Mouse (Mus musculus) heart, adult 2 months (tissue): ENCODE data around the gene Gpatch11.

Experiments used
- CTCF ChIP-seq: fragments of 200-600 bp; IDR thresholded peaks from 2 replicates; pipeline ENCODE4 v1.8.1; 2022; ENCODE audit warnings: antibody characterized with exemption, mild to moderate bottlenecking, moderate library complexity
- EP300 ChIP-seq: fragments of 200-500 bp; IDR thresholded peaks from 2 replicates; pipeline ENCODE4 v1.6.1; 2011; ENCODE audit warnings: low read depth, low read length, control low read depth; ENCODE audit not compliant: insufficient read depth
- POLR2A ChIP-seq: fragments of 200-500 bp; IDR thresholded peaks from 2 replicates; pipeline ENCODE4 v1.6.1; 2011; ENCODE audit warnings: mild to moderate bottlenecking, low read depth, low read length, control low read depth; ENCODE audit not compliant: insufficient read depth

DNA sequence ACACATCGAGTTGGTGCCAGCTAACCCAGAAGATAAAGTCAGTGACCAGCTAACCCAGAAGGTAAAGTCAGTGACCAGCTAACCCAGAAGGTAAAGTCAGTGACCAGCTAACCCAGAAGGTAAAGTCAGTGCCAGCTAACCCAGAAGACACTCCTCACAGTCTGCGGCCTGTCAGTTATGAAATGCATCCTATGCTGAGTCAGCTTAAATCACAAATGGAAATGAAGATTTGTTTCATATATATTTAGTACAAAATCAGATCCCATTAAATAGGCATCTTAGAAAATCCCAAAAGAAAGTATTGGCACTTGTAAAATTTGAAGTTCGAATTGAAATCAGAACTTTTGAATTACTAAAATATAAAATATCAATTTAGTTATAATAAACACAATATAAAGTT is 25.8 kb upstream of the Gpatch11 start:
- TF ChIP-seq POLR2A, result no peak
- TF ChIP-seq CTCF, result no peak
- no peak for TF ChIP-seq EP300
